Mouse (Mus musculus) gastrocnemius, postnatal 36 days (tissue): ENCODE measurements around the gene Ccdc177. TPM values are rescaled to one million over a fixed set of nuclear protein-coding genes. Genes with fewer than 3 reads are reported as not detected.
"Not testable (repeated sequence)": the region's sequence is repeated elsewhere in the genome, so short reads cannot be mapped to it uniquely, and the experiment has no call there.

Source experiments
- DNase-seq, 2 experiments: peaks; one replicate each; pipeline ENCODE4 v3.0.0; 2022
- intact Hi-C: fragments of 180-260 bp; cut with DNase I; formaldehyde crosslinking; loops from one replicate; pipeline ENCODE4 v1.15.1; 2025
- long read RNA-seq, 2 experiments: library from polyadenylated mRNA; stranded (forward); transcript quantifications; one replicate each; pipeline ENCODE4 v2.0.0; 2021
- total RNA-seq, 2 experiments: library from RNA; stranded (reverse); gene quantifications; 2 replicates each; pipeline ENCODE4 v1.2.3; 2021

The Ccdc177 gene
- not detected for total RNA-seq
- long read RNA-seq, experiment 1 = 0 reads
- long read RNA-seq, experiment 2 = 0 reads

DNA sequence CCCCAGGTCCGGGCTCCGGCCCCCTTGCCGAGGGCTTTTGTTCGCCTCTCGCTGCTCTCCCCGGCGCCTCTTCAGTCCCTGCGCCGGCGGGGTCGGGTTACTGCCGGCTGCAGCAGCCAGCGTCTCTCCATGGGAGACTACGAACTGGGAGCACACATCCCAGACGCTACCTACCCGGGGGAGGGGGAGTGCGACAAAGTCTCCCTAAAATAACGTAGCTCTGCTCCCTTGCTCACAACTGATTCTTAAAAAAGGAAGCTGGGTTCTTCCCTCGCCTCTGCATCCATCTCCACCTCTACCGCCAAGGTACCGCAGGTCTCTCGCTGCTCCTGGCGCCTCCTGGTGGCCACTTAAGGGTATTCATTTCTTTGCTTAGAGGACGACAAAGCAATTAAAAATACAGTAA, at the start of gene Ccdc177:
Gene Ccdc177 (minus strand): TSS at position 292 of the 406 bp plus-strand sequence.
- peak; percentile 32 to 51 for DNase-seq
- intact Hi-C loops = no loop called here

DNA sequence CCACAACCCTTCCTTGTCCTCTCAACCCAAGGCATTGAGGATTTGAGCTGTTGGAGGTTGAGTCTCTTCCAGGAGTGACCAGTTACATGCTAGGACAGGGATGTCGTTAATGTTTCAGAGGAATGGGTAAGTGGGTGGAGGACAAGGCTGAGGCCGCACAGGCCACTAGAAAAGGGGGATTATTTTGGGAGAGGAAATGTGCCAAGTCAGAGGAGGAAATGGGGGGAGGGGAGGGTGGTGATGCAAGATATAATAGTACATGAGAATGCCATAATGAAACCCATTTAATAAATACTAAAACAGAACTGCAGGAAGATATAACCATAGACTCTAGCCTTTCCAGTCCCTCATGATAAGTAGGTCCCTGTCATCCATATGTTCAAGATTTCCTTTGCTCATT, 49.5 kb upstream of the Ccdc177 start:
- intact Hi-C loops = no loop called here
- DNase-seq = no peak

- intact Hi-C loops = no loop called here
- no peak for DNase-seq
Measured at GRCm38 (mm10) chr12:80807451-80808085, 47.1 kb upstream of the Ccdc177 start.

DNA sequence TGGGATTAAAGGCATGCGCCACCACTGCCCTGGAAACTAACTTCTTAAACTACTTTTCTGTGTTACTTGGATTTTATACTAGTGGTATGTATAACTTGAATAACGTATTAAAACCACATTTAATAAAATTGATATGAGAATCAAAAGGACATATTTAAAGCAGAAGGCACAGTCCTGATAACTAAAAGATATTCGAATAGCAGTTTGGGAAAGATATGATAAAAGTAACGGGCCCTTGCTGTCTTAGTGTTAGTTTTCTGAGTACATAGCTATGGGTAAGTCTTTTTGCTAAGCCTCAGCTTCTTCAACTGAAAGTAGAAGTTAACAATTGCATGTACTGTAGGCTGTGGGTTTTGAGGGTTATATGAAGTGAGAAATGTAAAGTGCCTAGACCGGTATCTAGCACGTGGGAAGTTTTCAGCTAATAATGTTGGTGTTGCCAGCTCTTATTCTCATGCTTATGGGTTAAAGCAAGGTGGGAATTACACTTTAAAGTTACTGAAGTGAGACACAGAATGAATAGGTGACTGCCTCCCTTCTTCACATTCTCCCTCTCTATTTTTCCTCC, 44.5 kb upstream of the Ccdc177 start:
- intact Hi-C loops = no loop called here
- DNase-seq = no peak

DNA sequence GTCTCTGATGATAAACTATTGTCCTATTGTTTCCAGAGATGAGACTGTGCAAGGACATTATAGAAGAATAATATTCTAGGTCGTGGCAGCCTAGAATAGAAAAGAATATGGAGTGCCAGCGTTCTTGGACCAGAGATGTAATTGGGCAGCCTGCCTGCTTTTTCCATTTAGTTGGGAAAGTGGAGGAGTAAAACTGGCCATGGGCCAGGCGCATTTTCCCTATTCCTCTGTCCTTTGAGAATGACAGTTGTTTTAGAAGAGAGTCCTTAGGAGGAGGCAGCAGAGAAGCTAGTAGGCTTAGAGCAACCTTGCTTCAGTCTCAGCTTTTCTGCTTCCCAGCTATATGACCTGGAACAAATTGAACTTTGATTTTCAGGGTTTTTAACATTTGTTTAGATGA, 43.4 kb upstream of the Ccdc177 start:
- intact Hi-C loops = no loop called here
- DNase-seq = peak in 1 of 2 experiments; percentile 59

GRCm38 (mm10) chr12:80801443-80801842, 41.0 kb upstream of the Ccdc177 start:
- no peak for DNase-seq
- intact Hi-C loops = no loop called here

- no peak for DNase-seq
- intact Hi-C loops = no loop called here
Measured at GRCm38 (mm10) chr12:80800156-80800555, 39.7 kb upstream of the Ccdc177 start.

DNA sequence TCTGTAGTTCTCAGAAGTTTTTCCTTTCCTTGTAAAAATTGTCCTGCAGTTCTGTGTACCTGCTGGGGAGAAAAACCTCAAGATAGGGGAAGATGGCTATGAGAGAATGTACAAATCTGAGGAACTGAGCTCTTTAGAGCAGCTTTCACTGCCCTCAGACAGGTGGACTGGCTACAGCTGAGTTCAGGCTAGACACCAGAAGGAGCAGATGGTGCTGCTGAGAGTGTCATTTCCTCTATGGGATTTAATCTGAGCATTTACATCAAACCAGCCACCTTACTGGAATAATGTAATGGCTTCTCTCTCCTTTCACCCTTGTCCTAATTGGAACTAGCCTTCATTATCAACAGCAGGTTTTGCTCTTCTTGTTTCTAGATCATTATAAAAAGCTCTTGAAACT, 37.8 kb upstream of the Ccdc177 start:
- DNase-seq = no peak
- intact Hi-C loops = no loop called here

GRCm38 (mm10) chr12:80794935-80795785, 34.7 kb upstream of the Ccdc177 start:
- intact Hi-C loops = no loop called here

GRCm38 (mm10) chr12:80794522-80794921, 34.0 kb upstream of the Ccdc177 start:
- DNase-seq = no peak
- intact Hi-C loops = no loop called here

More at GRCm38 (mm10) chr12:80794935-80795785, 34.7 kb upstream of the Ccdc177 start:
- no peak for DNase-seq

GRCm38 (mm10) chr12:80793535-80793934, 33.0 kb upstream of the Ccdc177 start:
- no peak for DNase-seq
- intact Hi-C loops = no loop called here

DNA sequence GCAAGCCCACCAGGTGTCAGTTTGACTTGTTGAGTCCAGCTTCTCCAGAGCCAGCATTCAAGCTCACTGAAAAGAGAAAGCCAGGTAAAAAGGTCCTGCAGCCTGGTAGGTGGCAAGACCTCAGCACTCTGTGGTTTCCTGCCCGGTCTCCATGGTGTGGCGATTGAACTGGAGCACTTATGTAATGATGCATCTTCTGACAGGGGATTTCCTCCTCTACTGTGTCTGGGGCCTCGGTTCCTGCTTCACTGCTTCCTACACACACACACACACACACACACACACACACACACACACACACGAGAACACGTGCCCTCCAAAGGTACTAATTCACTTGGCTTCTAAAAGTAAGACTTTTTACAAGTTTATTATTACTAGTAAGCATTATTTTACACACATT, 32.4 kb upstream of the Ccdc177 start:
- DNase-seq = no peak
- intact Hi-C loops = no loop called here

GRCm38 (mm10) chr12:80791571-80792444, 31.3 kb upstream of the Ccdc177 start:
- DNase-seq = no peak
- intact Hi-C loops = no loop called here

DNA sequence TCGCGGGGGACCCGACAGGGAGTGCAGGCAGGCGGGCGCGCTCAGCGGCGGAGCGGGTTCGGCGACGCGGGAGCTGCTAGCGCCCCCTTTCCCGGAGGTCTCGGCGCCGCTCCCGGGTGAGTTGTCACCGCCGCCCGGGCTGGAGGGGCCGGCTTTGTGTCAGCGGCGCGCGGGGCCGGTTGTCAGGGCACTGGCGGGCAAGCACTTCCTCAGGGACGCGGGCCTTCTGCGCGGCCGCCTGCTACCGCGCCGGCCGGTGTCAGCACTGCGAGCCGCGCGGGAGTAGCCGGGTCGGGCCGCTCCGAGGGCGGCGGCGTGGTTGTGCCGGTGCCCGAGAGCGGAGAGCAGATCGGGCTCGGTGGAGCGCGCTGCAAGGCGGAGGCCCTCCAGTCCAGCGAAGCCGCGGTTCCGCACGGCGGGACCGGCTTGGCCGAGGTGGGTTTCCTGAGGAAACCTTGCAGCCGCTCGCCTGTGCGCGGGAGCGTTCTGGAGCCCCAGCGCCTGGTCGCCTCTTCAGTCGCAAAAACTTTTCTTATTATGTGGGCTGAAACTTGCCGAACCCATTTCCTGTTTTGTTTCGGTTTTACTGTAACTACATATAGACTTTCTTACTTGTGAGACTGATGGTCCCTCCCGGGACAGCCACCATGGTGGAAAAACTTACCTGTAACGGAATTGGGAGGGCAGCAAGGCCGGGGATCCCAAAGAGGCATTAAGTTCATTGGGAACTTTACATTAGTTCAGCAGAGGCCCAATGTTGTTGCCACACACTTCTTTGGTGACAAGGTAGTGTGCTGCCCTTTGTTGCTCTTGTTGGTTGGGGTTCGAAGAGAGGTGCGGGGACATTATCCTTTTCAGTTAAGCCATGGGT, 30.4 kb upstream of the Ccdc177 start:
- intact Hi-C loops = no loop called here
- no peak for DNase-seq

GRCm38 (mm10) chr12:80789849-80790694, 29.6 kb upstream of the Ccdc177 start, which contains the start of gene Susd6:
TSS of gene Susd6 (plus strand) at chr12:80790510.
- peak; percentile 96 to 99 for DNase-seq
- intact Hi-C loops = loop anchor here (5.0 kb wide), 1 partner anchor 37 kb away; no protein-coding TSS in a partner anchor

- DNase-seq = not testable (repeated sequence)
- intact Hi-C loops = loop anchor here (5.0 kb wide), 1 partner anchor 38 kb away; no protein-coding TSS in a partner anchor
Measured at GRCm38 (mm10) chr12:80789276-80789675, 28.8 kb upstream of the Ccdc177 start.

GRCm38 (mm10) chr12:80788188-80788587, 27.7 kb upstream of the Ccdc177 start:
- intact Hi-C loops = loop anchor here (5.0 kb wide), 1 partner anchor 39 kb away; no protein-coding TSS in a partner anchor
- no peak for DNase-seq

DNA sequence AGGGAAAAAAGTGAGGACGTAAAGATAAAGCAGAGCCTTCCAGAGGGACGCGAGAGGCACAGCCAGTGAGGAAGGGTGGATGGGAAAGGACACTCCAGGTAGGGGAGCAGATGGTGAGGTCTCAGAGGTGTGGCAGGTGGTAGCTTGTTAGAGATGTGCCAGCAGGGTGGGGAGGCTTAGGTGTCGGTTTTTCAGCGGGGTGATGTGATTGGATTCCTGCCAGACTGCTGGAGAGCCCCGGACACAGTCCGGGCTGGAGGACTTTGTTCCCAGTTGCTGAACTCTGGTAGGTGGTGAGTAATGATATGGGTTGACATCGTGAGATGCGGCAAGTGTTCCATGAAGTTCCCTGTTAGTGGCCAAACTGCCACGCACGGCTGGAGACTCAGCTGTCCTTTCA, 27.1 kb upstream of the Ccdc177 start:
- intact Hi-C loops = loop anchor here (5.0 kb wide), 1 partner anchor 40 kb away; no protein-coding TSS in a partner anchor
- no peak for DNase-seq
